Mouse (Mus musculus) neural tube, embryonic 13.5 days (tissue): Measurements from ENCODE around the gene Cmtm5. TPM values are rescaled to one million over a fixed set of nuclear protein-coding genes. Genes with fewer than 3 reads are reported as not detected.
"Not testable (repeated sequence)": the region's sequence is repeated elsewhere in the genome, so short reads cannot be mapped to it uniquely, and the experiment has no call there.

Experiments used
- ATAC-seq: fragments of 200-750 bp; cut with Nextera tagmentation; 2 replicates; pipeline ENCODE4 v1.8.0; 2017; ENCODE audit warnings: low read depth, mild to moderate bottlenecking, moderate TSS enrichment, moderate library complexity
- H3K27ac ChIP-seq: fragments of 300-500 bp; sonication (generic); replicated peaks from 2 replicates; pipeline ENCODE4 v1.5.1; 2015; ENCODE audit warnings: moderate library complexity, mild to moderate bottlenecking, inconsistent platforms
- H3K27me3 ChIP-seq: fragments of 300-500 bp; sonication (generic); 2 replicates; pipeline ENCODE4 v1.6.1; 2015; ENCODE audit warnings: mild to moderate bottlenecking, inconsistent platforms
- H3K36me3 ChIP-seq: fragments of 300-500 bp; sonication (generic); 2 replicates; pipeline ENCODE4 v1.6.1; 2015; ENCODE audit warnings: mild to moderate bottlenecking, inconsistent platforms
- H3K4me1 ChIP-seq: fragments of 300-500 bp; sonication (generic); replicated peaks from 2 replicates; pipeline ENCODE4 v1.6.1; 2015; ENCODE audit warnings: inconsistent platforms
- H3K4me2 ChIP-seq: fragments of 300-500 bp; sonication (generic); 2 replicates; pipeline ENCODE4 v1.6.1; 2015; ENCODE audit warnings: inconsistent platforms, mild to moderate bottlenecking, moderate library complexity
- H3K4me3 ChIP-seq: fragments of 300-500 bp; sonication (generic); 2 replicates; pipeline ENCODE4 v1.5.1; 2015; ENCODE audit warnings: mild to moderate bottlenecking, inconsistent platforms
- H3K9ac ChIP-seq: fragments of 300-500 bp; sonication (generic); 2 replicates; pipeline ENCODE4 v1.6.1; 2015; ENCODE audit warnings: moderate library complexity, mild to moderate bottlenecking, inconsistent platforms
- H3K9me3 ChIP-seq: fragments of 300-500 bp; sonication (generic); 2 replicates; pipeline ENCODE4 v1.6.1; 2016; ENCODE audit warnings: inconsistent platforms
- WGBS: fragments of 180-500 bp; shearing (Covaris S2); methylation state at CpG from one replicate; pipeline ENCODE4 v1.1.7; 2015; 5-methylcytosine and 5-hydroxymethylcytosine counted together
- polyA plus RNA-seq: library from polyadenylated mRNA; unstranded; fragments of >200 nt; fragmentation: Nextera tagmentation; extraction: Ambion mirVana; gene quantifications from 2 replicates; pipeline ENCODE4 v1.2.1, GENCODE M21; 2015

Gene Cmtm5
- polyA plus RNA-seq, 1 experiment from 2014 or later: 24.7 TPM

DNA sequence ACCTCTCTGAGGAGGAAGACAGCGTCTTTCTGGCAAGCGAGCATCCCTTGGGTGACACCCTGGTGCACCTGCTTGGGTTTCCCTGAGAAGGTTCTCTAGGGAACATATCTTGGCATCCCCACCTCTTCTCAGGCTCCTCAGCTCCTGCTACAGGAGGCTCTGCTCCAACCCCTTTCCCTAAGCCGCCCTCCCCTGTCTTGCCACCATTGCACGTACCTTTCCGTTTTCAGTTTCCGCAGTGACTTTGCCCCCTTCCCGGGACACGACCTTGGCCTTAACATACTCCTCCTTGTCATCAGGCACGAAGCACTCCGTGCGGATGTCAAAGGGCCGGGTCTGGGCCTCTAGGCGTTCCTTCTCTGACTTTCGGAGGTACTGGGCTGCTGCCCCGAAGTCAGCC is 29.0 kb downstream of the Cmtm5 start:
- Histone ChIP-seq H3K4me1 (peaks cover 5% of the 10 kb centered on the region; the same call in 1 of the 2 replicates), H3K27me3 (no peaks in the 10 kb centered on the region), H3K9me3 (no peaks in the 10 kb centered on the region), H3K36me3 (no peaks in the 10 kb centered on the region), H3K4me3 (no peak overlapping the region), H3K27ac (no peak overlapping the region), H3K9ac (no peak overlapping the region), H3K4me2 (no peak overlapping the region)
- 87% methylated on average over 15 of the region's 15 CpGs for WGBS
- ATAC-seq: no peak

DNA sequence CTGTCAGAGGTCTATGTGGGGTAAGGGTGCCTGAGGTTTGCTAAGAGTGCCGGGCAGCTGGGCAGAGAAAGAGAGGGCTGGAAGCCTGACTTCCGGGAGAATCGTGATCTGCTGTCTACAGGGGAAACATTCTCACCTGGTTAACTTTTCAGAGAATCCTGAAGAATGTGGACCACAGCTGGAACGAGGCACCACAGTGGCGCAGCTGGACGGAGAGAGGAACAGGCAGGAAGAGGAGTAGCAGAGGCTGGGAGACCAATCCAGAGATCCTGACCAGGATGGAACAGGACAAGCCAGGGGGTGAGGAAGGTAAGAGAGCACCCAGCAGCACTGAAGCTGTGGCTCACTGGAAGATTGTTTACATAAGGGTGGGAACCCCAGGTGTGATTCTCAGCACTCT is 29.6 kb downstream of the Cmtm5 start:
- Histone ChIP-seq H3K27me3 (no peaks in the 10 kb centered on the region), H3K9me3 (no peaks in the 10 kb centered on the region), H3K4me2 (no peak overlapping the region), H3K36me3 (no peaks in the 10 kb centered on the region), H3K27ac (no peak overlapping the region), H3K4me1 (peaks cover 5% of the 10 kb centered on the region; the same call in 1 of the 2 replicates), H3K9ac (no peak overlapping the region), H3K4me3 (no peak overlapping the region)
- ATAC-seq: no peak
- 76% methylated on average over 6 of the region's 6 CpGs for WGBS

- ATAC-seq: no peak
- Histone ChIP-seq H3K9ac (no peak within 1 kb of the TSS), H3K9me3 (no peaks in the 10 kb centered on the region), H3K27ac (no peak within 1 kb of the TSS), H3K4me2 (no peak within 1 kb of the TSS), H3K36me3 (no peaks in the 10 kb centered on the region), H3K4me1 (peaks cover 5% of the 10 kb centered on the region; the same call in 1 of the 2 replicates), H3K27me3 (no peaks in the 10 kb centered on the region), H3K4me3 (no peak within 1 kb of the TSS)
- 73% methylated on average over 7 of the region's 7 CpGs for WGBS
Measured at GRCm38 (mm10) chr14:54966320-54966977, 30.4 kb downstream of the Cmtm5 start, which contains the start of gene Myh6. Gene Myh6, minus strand, starts transcription at chr14:54966927.

GRCm38 (mm10) chr14:54967874-54968273 is 31.8 kb downstream of the Cmtm5 start:
- Histone ChIP-seq H3K9ac (no peak overlapping the region), H3K4me3 (no peak overlapping the region), H3K27ac (no peak overlapping the region), H3K4me1 (peaks cover 5% of the 10 kb centered on the region; the same call in 1 of the 2 replicates), H3K36me3 (no peaks in the 10 kb centered on the region), H3K9me3 (no peaks in the 10 kb centered on the region), H3K4me2 (no peak overlapping the region), H3K27me3 (no peaks in the 10 kb centered on the region)
- no peak for ATAC-seq
- WGBS: 76% methylated on average over 3 of the region's 3 CpGs

GRCm38 (mm10) chr14:54968344-54968743 is 32.3 kb downstream of the Cmtm5 start:
- Histone ChIP-seq H3K4me3 (no peak overlapping the region), H3K27ac (no peak overlapping the region), H3K4me2 (no peak overlapping the region), H3K36me3 (no peaks in the 10 kb centered on the region), H3K27me3 (no peaks in the 10 kb centered on the region), H3K4me1 (peaks cover 6% of the 10 kb centered on the region; the same call in 1 of the 2 replicates), H3K9me3 (no peaks in the 10 kb centered on the region), H3K9ac (no peak overlapping the region)
- no peak for ATAC-seq

DNA sequence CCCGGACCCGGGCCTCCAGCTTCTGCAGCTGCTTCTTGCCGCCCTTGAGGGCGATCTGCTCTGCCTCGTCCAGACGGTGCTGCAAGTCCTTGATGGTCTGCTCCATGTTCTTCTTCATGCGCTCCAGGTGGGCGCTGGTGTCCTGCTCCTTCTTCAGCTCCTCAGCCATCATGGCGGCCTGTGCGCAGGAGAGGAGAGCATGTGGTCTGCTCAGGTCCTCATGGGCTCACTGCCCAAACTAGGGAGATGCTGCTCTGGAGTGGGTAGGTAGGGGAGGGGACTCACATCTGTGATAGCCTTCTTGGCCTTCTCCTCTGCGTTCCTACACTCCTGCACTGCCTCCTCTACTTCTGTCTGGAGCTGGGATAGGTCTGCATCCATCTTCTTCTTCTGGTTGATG is 36.7 kb downstream of the Cmtm5 start:
- H3K36me3 ChIP-seq, H3K27ac ChIP-seq, H3K9ac ChIP-seq, H3K27me3 ChIP-seq, H3K4me3 ChIP-seq, H3K4me2 ChIP-seq, ATAC-seq, H3K9me3 ChIP-seq: not testable (repeated sequence)
- WGBS: 90% methylated on average over 7 of the region's 11 CpGs
- peaks cover 15% of the 10 kb centered on the region for H3K4me1 ChIP-seq

DNA sequence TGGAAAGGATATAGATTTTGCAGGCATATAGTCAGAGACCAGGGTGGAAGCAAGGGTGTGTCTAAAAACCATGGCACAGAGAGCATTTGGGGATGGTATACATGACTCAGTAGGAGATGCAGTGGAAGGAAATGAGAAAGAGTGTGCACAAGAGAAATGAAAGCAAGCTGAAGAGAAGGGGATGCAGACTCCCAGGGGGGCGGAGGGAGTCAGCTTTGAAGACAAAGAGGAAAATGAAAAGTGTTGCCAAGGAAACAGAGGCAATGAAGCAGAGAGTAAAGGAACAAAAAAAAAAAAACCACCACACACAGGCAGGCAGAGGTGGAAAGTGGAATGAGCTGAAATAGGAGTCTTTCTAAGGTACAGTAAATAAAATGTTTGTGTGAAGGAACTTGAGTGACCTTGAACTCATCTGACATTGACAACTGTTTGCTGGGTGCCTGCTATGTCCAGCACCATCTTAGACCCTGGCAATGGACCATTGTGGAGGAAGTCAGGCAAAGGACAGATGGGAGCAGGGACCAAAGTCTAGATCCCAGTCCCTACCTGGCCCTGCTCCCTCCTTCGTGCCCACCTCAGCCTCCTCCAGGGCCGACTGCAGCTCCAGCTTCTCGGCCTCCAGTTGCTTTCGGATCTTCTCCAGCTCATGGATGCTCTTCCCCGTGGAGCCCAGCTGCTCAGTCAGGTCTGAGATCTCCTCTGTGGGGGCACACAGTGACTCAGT is 38.2 kb downstream of the Cmtm5 start:
- peaks cover 15% of the 10 kb centered on the region for H3K4me1 ChIP-seq
- no peak overlapping the region for H3K4me3 ChIP-seq
- H3K9ac ChIP-seq: no peak overlapping the region
- H3K9me3 ChIP-seq: no peaks in the 10 kb centered on the region
- no peaks in the 10 kb centered on the region for H3K36me3 ChIP-seq
- ATAC-seq: peak; percentile 68; the same call in 1 of the 2 replicates
- H3K27ac ChIP-seq: peak overlapping the region; percentile 74
- 70% methylated on average over 6 of the region's 6 CpGs for WGBS
- H3K4me2 ChIP-seq: no peak overlapping the region
- H3K27me3 ChIP-seq: no peaks in the 10 kb centered on the region; the same call in 1 of the 2 replicates

- no peak for ATAC-seq
- Histone ChIP-seq H3K36me3 (no peaks in the 10 kb centered on the region), H3K9me3 (no peaks in the 10 kb centered on the region), H3K4me2 (no peak within 1 kb of the TSS), H3K27ac (no peak within 1 kb of the TSS), H3K9ac (no peak within 1 kb of the TSS), H3K27me3 (no peaks in the 10 kb centered on the region; the same call in 1 of the 2 replicates), H3K4me3 (no peak within 1 kb of the TSS), H3K4me1 (peaks cover 15% of the 10 kb centered on the region)
- WGBS: 78% methylated on average over 1 of the region's 1 CpGs
Measured at GRCm38 (mm10) chr14:54976633-54977032, 40.6 kb downstream of the Cmtm5 start, which contains the start of gene Gm17428. Gene Gm17428, plus strand, starts transcription at chr14:54976933.

- Histone ChIP-seq H3K4me1 (peaks cover 11% of the 10 kb centered on the region), H3K36me3 (no peaks in the 10 kb centered on the region), H3K4me3 (no peak overlapping the region), H3K27me3 (no peaks in the 10 kb centered on the region; the same call in 1 of the 2 replicates), H3K4me2 (no peak overlapping the region), H3K9ac (no peak overlapping the region), H3K9me3 (no peaks in the 10 kb centered on the region), H3K27ac (no peak overlapping the region)
- 93% methylated on average over 8 of the region's 8 CpGs for WGBS
- ATAC-seq: no peak
Measured at GRCm38 (mm10) chr14:54978664-54979063, 42.6 kb downstream of the Cmtm5 start.

DNA sequence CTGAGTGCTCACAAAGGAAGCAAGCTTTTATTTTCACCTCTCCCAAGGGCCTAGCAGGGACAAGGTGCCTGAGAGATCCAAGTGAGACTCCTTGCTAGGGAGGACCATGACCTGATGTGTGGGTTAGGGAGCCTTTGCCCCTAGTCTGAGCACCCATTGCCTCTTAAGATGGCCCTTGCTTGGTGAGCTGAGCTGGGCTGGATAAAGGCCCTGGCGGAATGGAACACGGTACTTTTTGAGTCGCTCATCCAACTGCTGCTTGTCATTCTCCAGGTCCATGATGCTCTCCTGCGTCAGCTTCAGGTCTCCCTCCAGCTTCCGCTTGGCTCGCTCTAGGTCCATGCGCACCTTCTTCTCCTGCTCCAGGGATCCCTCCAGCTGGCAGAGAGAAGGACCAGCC is 45.9 kb downstream of the Cmtm5 start:
- no peaks in the 10 kb centered on the region for H3K4me1 ChIP-seq
- H3K36me3 ChIP-seq: no peaks in the 10 kb centered on the region
- H3K9ac ChIP-seq: no peak overlapping the region
- no peak overlapping the region for H3K4me3 ChIP-seq
- ATAC-seq: no peak
- 96% methylated on average over 7 of the region's 7 CpGs for WGBS
- H3K9me3 ChIP-seq: no peaks in the 10 kb centered on the region
- no peak overlapping the region for H3K4me2 ChIP-seq
- no peaks in the 10 kb centered on the region; the same call in 1 of the 2 replicates for H3K27me3 ChIP-seq
- no peak overlapping the region for H3K27ac ChIP-seq

DNA sequence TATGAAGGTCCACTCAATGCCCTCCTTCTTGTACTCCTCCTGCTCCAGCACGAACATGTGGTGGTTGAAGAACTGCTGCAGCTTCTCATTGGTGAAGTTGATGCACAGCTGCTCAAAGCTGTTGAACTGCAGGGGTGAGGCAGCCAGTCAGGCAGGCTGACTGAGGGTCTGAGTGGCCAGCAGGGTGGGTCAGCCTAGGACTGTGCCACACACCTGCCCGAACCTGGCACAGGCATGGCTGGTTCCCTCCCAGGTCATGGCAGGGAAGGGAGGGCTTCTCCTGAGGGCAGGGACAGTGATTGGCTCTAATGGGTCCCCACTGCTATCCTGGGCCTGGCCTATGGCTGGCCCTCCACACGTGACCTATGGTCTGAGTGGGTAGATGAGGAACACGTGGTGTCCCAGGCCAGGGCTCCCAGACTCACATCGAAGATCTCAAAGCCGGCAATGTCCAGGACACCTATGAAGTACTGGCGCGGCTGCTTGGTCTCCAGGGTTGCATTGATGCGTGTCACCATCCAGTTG is 52.4 kb downstream of the Cmtm5 start:
- WGBS: 90% methylated on average over 9 of the region's 9 CpGs
- ATAC-seq, H3K9ac ChIP-seq, H3K4me1 ChIP-seq, H3K27me3 ChIP-seq, H3K4me2 ChIP-seq, H3K9me3 ChIP-seq, H3K27ac ChIP-seq, H3K4me3 ChIP-seq, H3K36me3 ChIP-seq: not testable (repeated sequence)
